Mouse (Mus musculus): Measurements from ENCODE around the gene H2-T3. TPM values are rescaled to one million over a fixed set of nuclear protein-coding genes. Genes with fewer than 3 reads are reported as not detected.
"Not testable (repeated sequence)": the region's sequence is repeated elsewhere in the genome, so short reads cannot be mapped to it uniquely, and the experiment has no call there.

The H2-T3 gene
- polyA plus RNA-seq (2015; fragmentation: Nextera tagmentation; extraction: Ambion mirVana) = not detected in 2 replicates

- no peaks in the 10 kb centered on the region for H3K4me1 ChIP-seq
- 65% methylated on average over 2 of the region's 2 CpGs for WGBS
- no peaks in the 10 kb centered on the region for H3K36me3 ChIP-seq
- no peaks in the 10 kb centered on the region for H3K9me3 ChIP-seq
- H3K27ac ChIP-seq = no peak within 1 kb of the TSS
- H3K4me2 ChIP-seq = no peak within 1 kb of the TSS
- peaks cover 66% of the 10 kb centered on the region for H3K27me3 ChIP-seq
- no peak within 1 kb of the TSS for H3K9ac ChIP-seq
- H3K4me3 ChIP-seq = no peak within 1 kb of the TSS
- no peak for ATAC-seq (ENCODE audit: insufficient number of reproducible peaks, low FRiP score, low TSS enrichment, low read depth)
Measured at GRCm38 (mm10) chr17:36190169-36190507, at the start of gene H2-T3. Gene H2-T3 (minus strand): TSS chr17:36190287.

- Histone ChIP-seq H3K9me3 (no peaks in the 10 kb centered on the region), H3K27me3 (peaks cover 50% of the 10 kb centered on the region), H3K4me2 (peak overlapping the region; percentile 42), H3K4me3 (peak overlapping the region; percentile 27), H3K4me1 (peaks cover 13% of the 10 kb centered on the region), H3K27ac (no peak overlapping the region), H3K9ac (no peak overlapping the region), H3K36me3 (no peaks in the 10 kb centered on the region)
- no peak for ATAC-seq (ENCODE audit: insufficient number of reproducible peaks, low FRiP score, low TSS enrichment, low read depth)
- WGBS = 3% methylated on average over 27 of the region's 27 CpGs
Measured at GRCm38 (mm10) chr17:36237321-36237921, 47.3 kb upstream of the H2-T3 start.

DNA sequence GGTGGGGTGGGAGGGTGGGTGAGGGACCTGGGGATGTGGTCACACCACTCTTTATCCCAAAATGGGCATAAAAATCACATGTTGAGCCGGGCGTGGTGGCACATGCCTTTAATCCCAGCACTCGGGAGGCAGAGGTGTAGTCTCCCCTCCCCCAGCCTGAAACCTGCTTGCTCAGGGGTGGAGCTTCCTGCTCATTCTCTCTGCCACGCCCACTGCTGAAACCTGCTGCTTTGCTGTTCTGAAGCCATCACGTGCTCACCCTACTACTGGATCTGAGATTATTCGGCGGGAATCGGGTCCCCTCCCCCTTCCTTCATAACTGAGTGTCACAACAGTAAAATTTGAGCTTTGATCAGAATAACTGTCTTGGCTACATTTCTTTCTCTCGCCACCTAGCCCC, 45.2 kb upstream of the H2-T3 start:
- H3K36me3 ChIP-seq; ATAC-seq (ENCODE audit: insufficient number of reproducible peaks, low FRiP score, low TSS enrichment, low read depth); H3K9me3 ChIP-seq; H3K4me2 ChIP-seq; H3K9ac ChIP-seq; H3K4me1 ChIP-seq; H3K4me3 ChIP-seq; H3K27ac ChIP-seq: not testable (repeated sequence)
- peaks cover 50% of the 10 kb centered on the region for H3K27me3 ChIP-seq
- WGBS = 12% methylated on average over 9 of the region's 9 CpGs

- 73% methylated on average over 5 of the region's 5 CpGs for WGBS
- H3K4me1 ChIP-seq = peaks cover 7% of the 10 kb centered on the region
- no peak for ATAC-seq (ENCODE audit: insufficient number of reproducible peaks, low FRiP score, low TSS enrichment, low read depth)
Measured at GRCm38 (mm10) chr17:36233572-36233971, 43.5 kb upstream of the H2-T3 start.

DNA sequence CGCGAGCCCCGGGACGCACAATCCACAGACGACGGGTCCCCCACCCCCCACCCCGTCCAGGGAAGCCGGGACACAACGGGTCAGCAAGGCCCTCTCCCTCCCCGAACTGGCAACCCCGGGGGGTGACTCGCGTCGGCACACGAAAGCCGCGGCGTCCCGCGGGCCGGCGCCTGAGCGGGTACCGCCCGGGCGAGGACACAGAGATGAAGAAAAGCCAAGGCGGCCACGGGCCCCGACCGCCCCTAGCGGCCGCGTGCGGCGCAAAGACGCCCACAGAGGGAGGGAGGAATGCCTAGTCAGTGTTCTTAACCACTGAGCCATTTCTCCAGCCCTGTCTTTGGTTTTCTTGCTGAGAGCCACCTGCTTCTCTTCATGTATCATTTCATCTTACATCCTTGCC, 41.2 kb upstream of the H2-T3 start:
- no peak overlapping the region for H3K9ac ChIP-seq
- no peaks in the 10 kb centered on the region for H3K9me3 ChIP-seq
- no peaks in the 10 kb centered on the region for H3K36me3 ChIP-seq
- H3K4me2 ChIP-seq = no peak overlapping the region
- no peaks in the 10 kb centered on the region for H3K4me1 ChIP-seq
- no peak for ATAC-seq (ENCODE audit: insufficient number of reproducible peaks, low FRiP score, low TSS enrichment, low read depth)
- H3K27ac ChIP-seq = no peak overlapping the region
- no peak overlapping the region for H3K4me3 ChIP-seq
- WGBS = 7% methylated on average over 35 of the region's 36 CpGs
- H3K27me3 ChIP-seq = peaks cover 27% of the 10 kb centered on the region

More at GRCm38 (mm10) chr17:36233572-36233971, 43.5 kb upstream of the H2-T3 start:
- Histone ChIP-seq H3K9me3 (no peaks in the 10 kb centered on the region), H3K27me3 (peaks cover 47% of the 10 kb centered on the region), H3K4me3 (no peak overlapping the region), H3K4me2 (no peak overlapping the region), H3K27ac (no peak overlapping the region), H3K36me3 (no peaks in the 10 kb centered on the region), H3K9ac (no peak overlapping the region)

DNA sequence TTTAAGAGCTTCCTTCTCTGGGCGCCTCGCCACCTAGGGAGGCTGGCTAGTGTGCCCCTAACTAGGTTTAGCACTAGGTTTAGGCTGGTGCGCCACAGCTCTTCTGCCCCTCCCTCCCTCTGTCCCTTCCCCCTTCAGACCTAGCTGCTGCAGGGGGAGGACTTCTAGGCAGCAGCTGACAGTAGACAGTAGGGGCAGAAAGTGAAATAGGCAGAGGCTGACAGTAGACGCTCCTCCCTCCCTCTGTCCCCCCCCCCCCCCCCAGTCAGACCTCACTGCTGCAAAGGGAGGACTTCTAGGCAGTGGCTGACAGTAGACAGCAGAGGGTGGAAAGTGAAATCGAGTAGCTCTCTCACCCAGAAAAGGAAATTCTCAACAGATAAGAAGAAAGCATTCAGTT, 39.0 kb upstream of the H2-T3 start:
- peaks cover 26% of the 10 kb centered on the region for H3K27me3 ChIP-seq
- H3K36me3 ChIP-seq = no peaks in the 10 kb centered on the region
- H3K4me3 ChIP-seq = no peak overlapping the region
- no peaks in the 10 kb centered on the region for H3K4me1 ChIP-seq
- no peak overlapping the region for H3K27ac ChIP-seq
- H3K9me3 ChIP-seq = no peaks in the 10 kb centered on the region
- no peak for ATAC-seq (ENCODE audit: insufficient number of reproducible peaks, low FRiP score, low TSS enrichment, low read depth)
- no peak overlapping the region for H3K4me2 ChIP-seq
- no peak overlapping the region for H3K9ac ChIP-seq
- WGBS = 5% methylated on average over 5 of the region's 5 CpGs

DNA sequence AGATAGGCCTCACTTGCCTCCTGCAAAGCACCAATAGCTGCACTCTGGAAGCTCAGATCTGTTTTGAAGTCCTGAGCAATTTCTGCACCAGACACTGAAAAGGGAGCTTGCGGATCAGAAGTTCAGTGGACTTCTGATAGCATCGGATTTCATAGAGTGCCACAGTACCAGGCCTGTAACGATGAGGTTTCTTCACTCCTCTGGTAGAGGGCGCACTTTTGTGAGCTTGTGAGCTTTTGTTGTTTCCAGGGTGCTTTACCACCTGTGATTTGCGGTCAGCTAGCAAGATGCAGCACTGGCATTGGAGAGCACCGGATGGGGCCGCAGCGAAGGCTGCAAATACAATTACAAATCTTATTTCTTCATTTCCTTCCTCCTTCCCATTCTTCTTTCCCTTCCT, 36.8 kb upstream of the H2-T3 start:
- H3K9ac ChIP-seq = no peak overlapping the region
- 10% methylated on average over 8 of the region's 8 CpGs for WGBS
- H3K27ac ChIP-seq = no peak overlapping the region
- no peak for ATAC-seq (ENCODE audit: insufficient number of reproducible peaks, low FRiP score, low TSS enrichment, low read depth)
- no peak overlapping the region for H3K4me3 ChIP-seq
- no peaks in the 10 kb centered on the region for H3K36me3 ChIP-seq
- H3K27me3 ChIP-seq = peaks cover 26% of the 10 kb centered on the region
- no peak overlapping the region for H3K4me2 ChIP-seq
- no peaks in the 10 kb centered on the region for H3K9me3 ChIP-seq
- H3K4me1 ChIP-seq = no peaks in the 10 kb centered on the region

DNA sequence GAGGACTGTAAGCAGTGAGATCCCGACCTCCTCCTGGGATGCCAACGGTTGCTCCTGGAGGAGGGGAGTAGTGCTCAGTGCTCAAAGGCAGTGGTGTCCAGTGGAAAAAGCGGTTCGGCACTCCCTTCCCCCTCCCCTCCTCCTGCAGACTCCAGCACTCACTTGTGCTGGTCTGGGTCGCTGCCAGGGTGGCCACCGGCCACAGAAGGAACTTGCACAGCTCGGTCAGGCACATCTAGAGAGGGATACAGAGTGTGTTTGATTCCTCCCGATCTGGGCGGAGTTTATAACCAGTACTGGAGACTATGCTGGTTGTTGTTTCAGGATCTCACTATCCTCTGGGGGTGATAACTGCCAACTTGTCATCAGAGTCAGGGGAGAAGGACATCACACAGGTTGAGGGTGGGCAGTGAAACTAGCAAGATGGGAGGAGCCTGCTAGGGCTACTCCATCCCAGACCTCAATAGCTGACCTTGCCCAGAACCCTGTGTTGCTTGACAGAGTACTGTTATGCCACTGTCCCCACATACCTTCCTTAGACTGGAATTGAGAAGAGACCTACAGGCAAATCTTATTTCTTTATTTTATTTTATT, 35.2 kb upstream of the H2-T3 start:
- no peak overlapping the region for H3K4me2 ChIP-seq
- H3K9me3 ChIP-seq = no peaks in the 10 kb centered on the region
- peak; percentile 44; the same call in 1 of the 2 replicates for ATAC-seq (ENCODE audit: insufficient number of reproducible peaks, low FRiP score, low TSS enrichment, low read depth)
- no peak overlapping the region for H3K9ac ChIP-seq
- peaks cover 39% of the 10 kb centered on the region for H3K27me3 ChIP-seq
- no peak overlapping the region for H3K4me3 ChIP-seq
- H3K36me3 ChIP-seq = no peaks in the 10 kb centered on the region
- no peaks in the 10 kb centered on the region for H3K4me1 ChIP-seq
- WGBS = 13% methylated on average over 9 of the region's 9 CpGs
- H3K27ac ChIP-seq = no peak overlapping the region

GRCm38 (mm10) chr17:36224451-36224850, 34.4 kb upstream of the H2-T3 start:
- Histone ChIP-seq H3K36me3 (no peaks in the 10 kb centered on the region), H3K4me1 (no peaks in the 10 kb centered on the region), H3K4me3 (no peak overlapping the region), H3K27ac (no peak overlapping the region), H3K27me3 (peaks cover 46% of the 10 kb centered on the region), H3K9me3 (no peaks in the 10 kb centered on the region), H3K9ac (no peak overlapping the region), H3K4me2 (no peak overlapping the region)
- WGBS = 51% methylated on average over 3 of the region's 3 CpGs
- ATAC-seq (ENCODE audit: insufficient number of reproducible peaks, low FRiP score, low TSS enrichment, low read depth) = no peak

GRCm38 (mm10) chr17:36218594-36219155, 28.6 kb upstream of the H2-T3 start:
- Histone ChIP-seq H3K4me2 (no peak overlapping the region), H3K4me3 (no peak overlapping the region), H3K9me3 (no peaks in the 10 kb centered on the region), H3K9ac (no peak overlapping the region), H3K27me3 (peaks cover 76% of the 10 kb centered on the region), H3K27ac (no peak overlapping the region), H3K36me3 (no peaks in the 10 kb centered on the region), H3K4me1 (no peaks in the 10 kb centered on the region)
- no peak for ATAC-seq (ENCODE audit: insufficient number of reproducible peaks, low FRiP score, low TSS enrichment, low read depth)
- WGBS = 45% methylated on average over 5 of the region's 5 CpGs

GRCm38 (mm10) chr17:36215586-36215985, 25.5 kb upstream of the H2-T3 start:
- Histone ChIP-seq H3K27me3 (peaks cover 82% of the 10 kb centered on the region), H3K4me1 (no peaks in the 10 kb centered on the region), H3K9ac (no peak overlapping the region), H3K4me2 (no peak overlapping the region), H3K9me3 (no peaks in the 10 kb centered on the region), H3K4me3 (no peak overlapping the region), H3K36me3 (no peaks in the 10 kb centered on the region), H3K27ac (no peak overlapping the region)
- no peak for ATAC-seq (ENCODE audit: insufficient number of reproducible peaks, low FRiP score, low TSS enrichment, low read depth)
- WGBS = 4% methylated on average over 20 of the region's 20 CpGs

- ATAC-seq (ENCODE audit: insufficient number of reproducible peaks, low FRiP score, low TSS enrichment, low read depth) = no peak
- Histone ChIP-seq H3K4me2 (no peak overlapping the region), H3K4me3 (no peak overlapping the region), H3K27me3 (peaks cover 78% of the 10 kb centered on the region), H3K9ac (no peak overlapping the region), H3K4me1 (peaks cover 11% of the 10 kb centered on the region), H3K9me3 (no peaks in the 10 kb centered on the region), H3K36me3 (no peaks in the 10 kb centered on the region), H3K27ac (no peak overlapping the region)
Measured at GRCm38 (mm10) chr17:36206846-36207245, 16.8 kb upstream of the H2-T3 start.

All from limb, embryonic 15.5 days (tissue).